Comparison of ENCODE assay signal across 8 mouse cellular contexts in genomic region chr19:58859831-58860254, GRCm38 (mm10).
DNase-seq lines count a peak whose midpoint lies in the region; ATAC-seq and TF ChIP-seq lines count a peak whose summit lies in the region.

No protein-coding gene starts in this region.

- H3K36me3 ChIP-seq in heart, adult 2 months (ENCODE audit: control insufficient read depth, insufficient read depth, low read length), result no peaks in the 10 kb centered on the region
- H3K36me3 ChIP-seq in embryonic facial prominence, embryonic 12.5 days, result no peaks in the 10 kb centered on the region
- no peaks in the 10 kb centered on the region for H3K36me3 ChIP-seq in intestine, embryonic 15.5 days
- no peaks in the 10 kb centered on the region for H3K36me3 ChIP-seq in midbrain, postnatal 0 days (ENCODE audit: insufficient read depth, low read length)
- H3K36me3 ChIP-seq in thymus, adult 2 months (ENCODE audit: control insufficient read depth, insufficient read depth, low read length), result no peaks in the 10 kb centered on the region

- no peaks in the 10 kb centered on the region for H3K79me2 ChIP-seq in heart, adult 2 months (replicated peaks; ENCODE audit: control insufficient read depth, insufficient read depth, low read length)

- peak overlapping the region; percentile 77 for H3K9ac ChIP-seq in heart, adult 2 months (ENCODE audit: low read depth, low read length)
- peak overlapping the region; percentile 63 for H3K9ac ChIP-seq in embryonic facial prominence, embryonic 12.5 days
- H3K9ac ChIP-seq in intestine, embryonic 15.5 days, result peak overlapping the region; percentile 52; the same call in 1 of the 2 replicates
- H3K9ac ChIP-seq in midbrain, postnatal 0 days (replicated peaks; ENCODE audit: low read length, poor library complexity, severe bottlenecking), result peak overlapping the region; percentile 81

- peak overlapping the region; percentile 37 for H3K4me3 ChIP-seq in heart, adult 2 months
- H3K4me3 ChIP-seq in embryonic facial prominence, embryonic 12.5 days, result peak overlapping the region; percentile 56
- H3K4me3 ChIP-seq in intestine, embryonic 15.5 days (replicated peaks), result peak overlapping the region; percentile 59
- peak overlapping the region; percentile 64 for H3K4me3 ChIP-seq in midbrain, postnatal 0 days (ENCODE audit: low read depth, low read length)
- H3K4me3 ChIP-seq in thymus, adult 2 months (ENCODE audit: control insufficient read depth, insufficient read depth, low read length), result no peak overlapping the region

- no peak for TF ChIP-seq POLR2A in heart, adult 2 months (IDR thresholded peaks at IDR 0.05; ENCODE audit: insufficient read depth, low read depth, low read length)
- TF ChIP-seq POLR2A in thymus, adult 2 months (IDR thresholded peaks at IDR 0.05; ENCODE audit: control insufficient read depth, extremely low read depth, insufficient read depth, low read length, poor library complexity), result no peak

- H3K27ac ChIP-seq in heart, adult 2 months, result no peak overlapping the region
- H3K27ac ChIP-seq in embryonic facial prominence, embryonic 12.5 days, result no peak overlapping the region
- no peak overlapping the region for H3K27ac ChIP-seq in intestine, embryonic 15.5 days
- peak overlapping the region; percentile 80 for H3K27ac ChIP-seq in midbrain, postnatal 0 days (ENCODE audit: low read depth, low read length)
- H3K27ac ChIP-seq in thymus, adult 2 months (ENCODE audit: control insufficient read depth, insufficient read depth, low read length), result no peak overlapping the region

- H3K27me3 ChIP-seq in heart, adult 2 months (ENCODE audit: control insufficient read depth, insufficient read depth, low read length), result no peaks in the 10 kb centered on the region
- peaks cover 11% of the 10 kb centered on the region for H3K27me3 ChIP-seq in embryonic facial prominence, embryonic 12.5 days
- H3K27me3 ChIP-seq in intestine, embryonic 15.5 days (replicated peaks), result no peaks in the 10 kb centered on the region
- no peaks in the 10 kb centered on the region for H3K27me3 ChIP-seq in midbrain, postnatal 0 days (ENCODE audit: insufficient read depth, low read length)
- H3K27me3 ChIP-seq in thymus, adult 2 months (ENCODE audit: control insufficient read depth, insufficient read depth, low read length), result peaks cover 13% of the 10 kb centered on the region; the same call in 1 of the 2 replicates

- ATAC-seq in embryonic facial prominence, embryonic 12.5 days (ENCODE audit: insufficient number of reproducible peaks, insufficient read depth, low FRiP score, low TSS enrichment), result 0 out of 2 replicates have a peak, but pooled peaks have one; percentile 22
- 0 out of 2 replicates have a peak, but pooled peaks have one; percentile 4 for ATAC-seq in intestine, embryonic 15.5 days
- peak; percentile 59; the same call in 1 of the 2 replicates for ATAC-seq in midbrain, postnatal 0 days (ENCODE audit: low FRiP score)

- DNase-seq in heart, adult 2 months, result peak in 1 of 2 experiments; percentile 39
- no peak for DNase-seq in heart, postnatal 14 days
- DNase-seq in ES-CJ7 (ENCODE audit: low read depth, low spot score), result peak; percentile 24
- peak; percentile 13 for DNase-seq in midbrain, postnatal 0 days (ENCODE audit: low spot score)
- no peak for DNase-seq in thymus, adult 2 months
- DNase-seq in layer of hippocampus, adult 8-10 months (ENCODE audit: low spot score in 2 of 2), result no peak

- TF ChIP-seq CTCF in heart, adult 2 months (IDR thresholded peaks at IDR 0.05), result no peak
- TF ChIP-seq CTCF in midbrain, postnatal 0 days (IDR thresholded peaks at IDR 0.05), result no peak
- no peak for TF ChIP-seq CTCF in thymus, adult 2 months (IDR thresholded peaks at IDR 0.05; ENCODE audit: borderline replicate concordance, control insufficient read depth, extremely low read depth, insufficient read depth, low read length, poor library complexity)

- intact Hi-C loops in heart, adult 2 months (cut with DNase I), result loop anchor here (2.0 to 5.0 kb wide), 2 partner anchors 42 to 53 kb away; no protein-coding TSS in a partner anchor
- intact Hi-C loops in heart, postnatal 14 days (cut with DNase I), result loop anchor here (2.0 to 5.0 kb wide), 3 partner anchors 41 to 53 kb away; no protein-coding TSS in a partner anchor

- WGBS in heart, adult 2 months, result 14% methylated on average over 14 of the region's 14 CpGs
- WGBS in embryonic facial prominence, embryonic 12.5 days, result 2% methylated on average over 14 of the region's 14 CpGs
- WGBS in intestine, embryonic 15.5 days, result 2% methylated on average over 14 of the region's 14 CpGs
- WGBS in midbrain, postnatal 0 days, result 5% methylated on average over 14 of the region's 14 CpGs
- 32% methylated on average over 14 of the region's 14 CpGs for WGBS in thymus, adult 2 months

- no peak for TF ChIP-seq EP300 in heart, adult 2 months (IDR thresholded peaks at IDR 0.05; ENCODE audit: insufficient read depth, low read depth, low read length)

- peak overlapping the region; percentile 94 for H3K4me2 ChIP-seq in embryonic facial prominence, embryonic 12.5 days (replicated peaks)
- H3K4me2 ChIP-seq in intestine, embryonic 15.5 days (replicated peaks), result peak overlapping the region; percentile 96
- H3K4me2 ChIP-seq in midbrain, postnatal 0 days (ENCODE audit: low read depth, low read length, poor library complexity, severe bottlenecking), result peak overlapping the region; percentile 71

- 0 out of 2 replicates have a peak, but pooled peaks cover 4% of the 10 kb centered on the region for H3K9me3 ChIP-seq in embryonic facial prominence, embryonic 12.5 days
- no peaks in the 10 kb centered on the region for H3K9me3 ChIP-seq in intestine, embryonic 15.5 days
- H3K9me3 ChIP-seq in midbrain, postnatal 0 days (ENCODE audit: low read length), result no peaks in the 10 kb centered on the region

- peaks cover 5% of the 10 kb centered on the region for H3K4me1 ChIP-seq in heart, adult 2 months (ENCODE audit: control insufficient read depth, insufficient read depth, low read length)
- H3K4me1 ChIP-seq in embryonic facial prominence, embryonic 12.5 days, result peaks cover 16% of the 10 kb centered on the region; the same call in 1 of the 2 replicates
- H3K4me1 ChIP-seq in intestine, embryonic 15.5 days (replicated peaks), result peaks cover 19% of the 10 kb centered on the region
- peaks cover 13% of the 10 kb centered on the region for H3K4me1 ChIP-seq in midbrain, postnatal 0 days (ENCODE audit: insufficient read depth, low read length)
- H3K4me1 ChIP-seq in thymus, adult 2 months (replicated peaks; ENCODE audit: control insufficient read depth, insufficient read depth, low read length), result peaks cover 7% of the 10 kb centered on the region; the same call in 1 of the 2 replicates

Comparison
In these comparisons a context has a peak if more than half of its experiments do, and no peak if none do; other contexts are left out.
1. DNase-seq: peak in ES-CJ7 (single experiment) and midbrain, postnatal 0 days (single experiment); none in heart, postnatal 14 days (0 of 2), thymus, adult 2 months (single experiment) and layer of hippocampus, adult 8-10 months (0 of 2).
2. ATAC-seq: peak in every context shown above with its lines; median percentile 59 in midbrain, postnatal 0 days; 22 in embryonic facial prominence, embryonic 12.5 days; 4 in intestine, embryonic 15.5 days.
3. Peak in every context shown above with its lines, with median percentiles within 50 percentile points of each other: H3K9ac ChIP-seq and H3K4me2 ChIP-seq.